Mouse (Mus musculus) kidney, adult 8-10 months (tissue): ENCODE results near the gene 4931400O07Rik.

Experiments
- DNase-seq, 2 experiments: peaks; one replicate each; pipeline ENCODE4 v3.0.0; 2022

The 4931400O07Rik gene

DNA sequence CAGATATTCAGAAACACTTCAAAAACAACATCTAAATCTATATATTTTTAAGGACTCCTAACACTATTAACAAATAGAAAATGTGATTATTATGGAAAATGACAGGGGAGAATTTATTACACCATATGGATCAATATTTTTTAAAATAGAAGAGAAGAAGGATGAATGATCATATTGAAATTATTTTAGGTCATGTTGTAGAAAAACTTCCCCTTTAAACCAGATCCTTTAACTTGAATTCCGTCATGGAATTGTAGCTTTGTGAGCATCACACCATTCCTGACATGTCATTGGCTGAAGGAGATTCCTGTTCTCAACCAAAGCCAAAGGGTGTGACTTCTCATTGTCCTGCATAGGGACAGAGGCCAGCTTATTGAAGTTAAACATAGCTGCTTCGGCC is at the start of gene 4931400O07Rik:
4931400O07Rik (plus strand) TSS at position 301 of the 400 bp plus-strand sequence.
- no peak for DNase-seq
